Mouse (Mus musculus) frontal cortex, adult 2 months (tissue): ENCODE measurements at regions not wholly inside any gene's neighbourhood (a gene's known extent, or its start where the extent isn't known, plus 50 kb on each side); places are given as distances from the start of the nearest gene placed in this dataset.

Source experiments
- DNase-seq, 2 experiments: peaks; one replicate each; pipeline ENCODE4 v3.0.0; 2022; ENCODE audit warnings: low spot score in 1 of 2; ENCODE audit errors: extremely low spot score in 1 of 2

DNA sequence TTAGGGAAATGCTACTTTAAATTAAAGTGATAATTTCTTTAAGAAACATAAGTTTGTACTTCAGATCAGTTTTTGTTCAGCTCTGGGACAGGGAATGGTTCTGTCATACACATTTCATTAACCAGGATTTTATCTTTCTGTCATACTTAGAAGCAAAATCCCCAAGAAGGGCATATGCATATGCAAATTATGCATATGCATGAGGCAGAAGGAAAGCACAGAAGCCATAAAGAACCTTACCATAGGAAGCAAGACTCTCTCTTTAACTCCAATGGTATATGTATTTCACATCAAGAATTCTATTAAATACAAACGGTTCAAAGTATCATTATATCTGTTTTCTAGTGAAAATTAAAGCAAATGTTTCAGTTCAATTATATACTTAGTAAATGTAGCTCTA, 381.5 kb downstream of the Kcnj3 start:
- DNase-seq, result no peak

DNA sequence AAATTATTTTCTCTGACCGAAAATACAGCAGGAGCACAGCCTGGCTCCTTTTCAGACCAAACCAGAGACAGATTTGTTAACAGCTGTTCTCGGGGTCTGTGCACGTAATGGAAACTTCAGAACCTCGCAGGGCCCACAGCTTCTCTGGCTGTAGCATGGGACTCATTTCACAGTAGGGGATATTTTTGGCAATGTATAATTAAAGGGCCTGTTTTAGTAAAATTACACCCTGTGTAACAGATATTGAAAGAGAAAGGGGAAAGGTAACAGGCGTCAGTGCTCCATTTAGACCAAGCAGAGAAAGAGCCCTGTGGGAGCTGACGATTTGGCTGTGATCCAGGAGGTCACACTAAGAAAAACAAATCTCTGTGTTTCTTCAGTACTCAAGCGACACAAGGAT, 382.4 kb downstream of the Kcnj3 start:
- DNase-seq, result peak; percentile 43 to 56

DNA sequence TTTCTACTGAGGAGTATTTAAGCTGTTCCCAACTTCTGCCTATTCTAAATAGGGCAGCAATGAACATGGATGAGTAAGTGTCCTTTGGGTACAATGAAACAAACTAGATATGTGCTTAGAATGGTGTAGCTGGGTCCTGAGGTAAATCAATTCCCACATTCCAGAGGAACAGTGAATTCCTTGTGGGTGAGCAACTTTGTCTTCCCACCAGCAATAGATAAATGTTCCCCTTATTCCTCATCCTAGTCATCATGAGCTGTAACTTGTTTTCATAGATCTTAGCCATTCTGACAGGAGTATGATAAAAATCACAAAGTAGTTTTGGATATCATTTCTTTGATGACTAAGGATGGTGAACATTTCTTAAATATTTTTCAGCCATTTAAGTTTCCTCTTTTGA, 387.0 kb downstream of the Kcnj3 start:
- no peak for DNase-seq

DNA sequence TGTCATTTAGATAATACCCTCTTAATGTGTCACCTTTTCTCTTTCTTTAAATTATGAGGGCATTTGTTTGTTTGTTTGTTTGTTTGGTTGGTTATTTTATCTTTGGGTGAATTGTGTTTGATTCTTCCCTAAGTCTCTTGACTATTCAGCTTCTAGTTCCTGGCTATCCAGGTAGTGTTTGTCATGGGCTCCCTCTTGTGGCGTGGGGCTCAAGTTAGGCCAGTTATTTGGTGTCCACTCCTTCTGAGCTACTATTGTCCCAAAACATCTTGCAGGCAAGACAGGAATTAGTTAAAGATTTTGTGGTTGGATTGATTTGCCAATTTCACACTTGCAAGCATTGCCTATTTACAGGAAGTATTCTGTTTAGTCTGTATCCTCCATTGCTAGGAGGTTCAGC, 405.8 kb downstream of the Kcnj3 start:
- DNase-seq, result peak; percentile 16 to 78

DNA sequence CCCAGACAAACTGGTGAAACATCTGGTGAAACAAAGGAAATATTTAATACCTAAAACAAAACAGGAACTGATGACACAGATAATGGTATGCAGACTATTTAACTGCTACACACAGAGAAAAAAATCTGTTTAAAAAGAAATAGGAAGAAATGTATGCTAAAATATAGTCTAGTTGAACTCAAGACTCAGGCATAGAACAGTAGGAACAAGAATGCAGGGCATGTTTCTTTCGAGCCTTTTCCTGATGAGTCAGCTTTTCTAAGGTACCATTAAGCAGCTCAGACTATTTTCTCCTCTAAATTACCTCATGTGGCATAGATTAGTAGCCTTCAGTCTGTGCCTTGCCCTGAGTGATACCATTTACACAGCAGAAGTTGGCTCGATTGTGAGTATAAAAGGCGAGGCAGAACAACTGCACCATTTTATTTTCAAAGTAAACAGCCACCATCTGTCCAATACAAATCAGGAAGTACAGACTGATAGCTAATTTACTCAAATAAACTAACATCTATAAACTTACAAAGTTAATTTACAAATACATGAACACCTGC, 411.1 kb downstream of the Kcnj3 start:
- no peak for DNase-seq

DNA sequence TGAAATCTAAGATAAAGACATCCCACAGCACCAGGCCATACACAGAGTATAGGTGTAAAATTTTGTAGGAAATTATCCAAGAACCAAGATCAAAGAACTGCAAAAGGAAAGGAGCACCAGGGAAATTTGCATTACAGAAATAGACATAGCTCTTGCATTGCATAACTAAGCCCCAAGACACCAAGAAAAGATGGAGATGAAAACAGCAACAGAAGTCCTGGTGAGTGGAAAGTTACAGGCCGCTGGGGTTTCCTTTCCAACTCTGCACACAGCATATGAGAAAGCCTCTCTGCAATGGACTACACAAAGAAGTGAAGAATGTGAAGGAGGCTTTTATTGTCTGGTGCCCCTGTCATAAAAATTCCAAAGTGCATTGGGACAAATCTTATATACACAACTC, 426.7 kb downstream of the Kcnj3 start:
- DNase-seq, result peak; percentile 11 to 40

DNA sequence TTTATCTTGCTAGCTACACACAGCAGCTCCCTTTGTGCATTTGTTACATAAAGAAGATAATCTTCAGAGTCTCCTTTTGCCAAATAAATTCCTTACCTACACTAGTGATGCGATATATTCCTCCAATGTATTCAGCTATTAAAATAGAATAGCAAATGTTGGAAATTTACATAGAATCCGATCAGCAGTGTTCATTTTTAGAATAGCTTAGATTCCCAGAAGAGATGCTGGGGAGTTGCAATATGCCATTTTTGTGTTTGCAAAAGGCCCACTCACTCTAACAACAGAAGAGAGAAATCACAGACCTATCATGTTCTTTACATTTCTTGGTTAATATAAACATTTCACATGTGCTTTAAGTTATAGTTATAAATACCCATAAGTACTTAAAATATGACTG, 454.2 kb downstream of the Kcnj3 start:
- peak; percentile 25 to 36 for DNase-seq

DNA sequence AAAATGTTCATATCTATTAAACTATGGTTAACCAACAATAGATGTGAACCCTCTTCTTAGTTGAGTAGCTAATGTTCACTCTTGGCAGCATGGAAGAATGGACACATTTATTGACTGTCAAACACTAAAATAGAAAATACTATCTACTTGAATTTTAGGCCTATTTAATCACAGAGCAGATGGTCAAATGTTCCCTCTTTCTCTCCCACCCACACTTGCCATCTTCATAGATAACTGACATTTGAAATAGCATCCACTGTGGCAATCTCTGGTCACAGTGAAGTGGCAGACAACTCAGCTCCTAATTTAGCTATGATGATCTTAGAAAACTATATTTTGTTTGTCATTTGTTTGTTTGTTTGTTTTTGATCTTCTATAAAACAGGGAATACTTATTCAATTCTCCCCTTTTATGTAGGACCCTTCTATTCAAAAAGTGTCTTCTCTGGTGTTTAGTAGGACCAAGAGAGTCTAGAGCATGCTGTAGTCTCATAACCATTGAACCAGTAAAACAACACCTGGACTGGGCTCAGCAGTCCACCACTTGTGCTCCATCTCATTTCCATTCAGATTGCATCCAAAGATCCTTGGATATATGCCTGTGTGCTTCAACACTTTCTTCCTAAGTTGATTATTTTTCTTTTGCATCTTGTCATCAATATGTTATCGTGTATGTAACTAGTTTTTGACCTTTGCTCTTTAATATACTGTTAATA, 457.2 kb downstream of the Kcnj3 start:
- DNase-seq, result peak in 1 of 2 experiments; percentile 11

DNA sequence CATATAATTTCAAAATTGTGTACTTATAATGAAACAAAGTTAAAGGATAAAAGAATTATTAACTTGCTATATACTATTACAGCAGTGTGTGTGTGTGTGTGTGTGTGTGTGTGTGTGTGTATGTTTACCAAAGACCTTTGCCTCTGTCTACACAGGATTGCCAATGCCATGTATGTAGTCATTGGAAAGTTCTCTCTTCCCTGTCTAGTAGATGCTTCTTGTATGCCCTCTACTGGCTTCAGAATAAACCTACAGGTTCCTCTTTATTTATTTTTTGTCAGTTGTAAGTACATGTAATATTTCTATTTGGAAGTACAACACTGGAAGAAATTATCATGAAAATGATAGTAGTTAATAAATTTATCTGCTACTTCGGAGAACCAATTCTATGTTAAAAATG, 484.5 kb downstream of the Kcnj3 start:
- DNase-seq, result peak in 1 of 2 experiments; percentile 43
